Mouse (Mus musculus): Measurements from ENCODE around the gene Rangap1. TPM values are rescaled to one million over a fixed set of nuclear protein-coding genes. Genes with fewer than 3 reads are reported as not detected.

Gene Rangap1
- polyA plus RNA-seq, 2 experiments, result 74.3 to 83.7 TPM

- no peak for DNase-seq (ENCODE audit: low spot score)
- H3K9me3 ChIP-seq (ENCODE audit: control insufficient read depth, low read length), result no peaks in the 10 kb centered on the region
- H3K4me2 ChIP-seq (replicated peaks; ENCODE audit: low read depth, low read length, severe bottlenecking), result no peak overlapping the region
- H3K4me1 ChIP-seq (ENCODE audit: control insufficient read depth, insufficient read depth, low read length), result no peaks in the 10 kb centered on the region
- ATAC-seq (ENCODE audit: low FRiP score, low read depth), result no peak
- H3K9ac ChIP-seq (ENCODE audit: low read depth, low read length, severe bottlenecking), result no peak overlapping the region
- peaks cover 31% of the 10 kb centered on the region for H3K36me3 ChIP-seq (ENCODE audit: control insufficient read depth, insufficient read depth, low read length)
- no peaks in the 10 kb centered on the region for H3K27me3 ChIP-seq (ENCODE audit: control insufficient read depth, insufficient read depth, low read length)
- WGBS, result 88% methylated on average over 5 of the region's 5 CpGs
- TF ChIP-seq POLR2A (IDR thresholded peaks at IDR 0.05; ENCODE audit: borderline replicate concordance, extremely low read depth, insufficient read depth, insufficient read length), result no peak
- H3K4me3 ChIP-seq (replicated peaks; ENCODE audit: low read length), result no peak overlapping the region
- no peak overlapping the region for H3K27ac ChIP-seq (replicated peaks; ENCODE audit: low read depth, low read length)
Observed at GRCm38 (mm10) chr15:81766439-81766838, 21.1 kb upstream of the Rangap1 start.

GRCm38 (mm10) chr15:81765651-81766050 is 20.3 kb upstream of the Rangap1 start:
- Histone ChIP-seq H3K4me1 (ENCODE audit: control insufficient read depth, insufficient read depth, low read length) (no peaks in the 10 kb centered on the region), H3K36me3 (ENCODE audit: control insufficient read depth, insufficient read depth, low read length) (peaks cover 31% of the 10 kb centered on the region), H3K4me2 (replicated peaks; ENCODE audit: low read depth, low read length, severe bottlenecking) (no peak overlapping the region), H3K9ac (ENCODE audit: low read depth, low read length, severe bottlenecking) (no peak overlapping the region), H3K4me3 (replicated peaks; ENCODE audit: low read length) (no peak overlapping the region), H3K9me3 (ENCODE audit: control insufficient read depth, low read length) (no peaks in the 10 kb centered on the region), H3K27me3 (ENCODE audit: control insufficient read depth, insufficient read depth, low read length) (no peaks in the 10 kb centered on the region), H3K27ac (replicated peaks; ENCODE audit: low read depth, low read length) (no peak overlapping the region)
- no peak for TF ChIP-seq POLR2A (IDR thresholded peaks at IDR 0.05; ENCODE audit: borderline replicate concordance, extremely low read depth, insufficient read depth, insufficient read length)
- DNase-seq (ENCODE audit: low spot score), result no peak
- WGBS, result 74% methylated on average over 9 of the region's 9 CpGs
- ATAC-seq (ENCODE audit: low FRiP score, low read depth), result no peak

- no peak for TF ChIP-seq POLR2A (IDR thresholded peaks at IDR 0.05; ENCODE audit: borderline replicate concordance, extremely low read depth, insufficient read depth, insufficient read length)
- 78% methylated on average over 6 of the region's 6 CpGs for WGBS
- H3K4me1 ChIP-seq (ENCODE audit: control insufficient read depth, insufficient read depth, low read length), result no peaks in the 10 kb centered on the region
- H3K27ac ChIP-seq (replicated peaks; ENCODE audit: low read depth, low read length), result no peak overlapping the region
- H3K4me3 ChIP-seq (replicated peaks; ENCODE audit: low read length), result no peak overlapping the region
- DNase-seq (ENCODE audit: low spot score), result no peak
- no peak overlapping the region for H3K9ac ChIP-seq (ENCODE audit: low read depth, low read length, severe bottlenecking)
- peaks cover 23% of the 10 kb centered on the region for H3K36me3 ChIP-seq (ENCODE audit: control insufficient read depth, insufficient read depth, low read length)
- H3K4me2 ChIP-seq (replicated peaks; ENCODE audit: low read depth, low read length, severe bottlenecking), result no peak overlapping the region
- no peak for ATAC-seq (ENCODE audit: low FRiP score, low read depth)
- H3K27me3 ChIP-seq (ENCODE audit: control insufficient read depth, insufficient read depth, low read length), result no peaks in the 10 kb centered on the region
- H3K9me3 ChIP-seq (ENCODE audit: control insufficient read depth, low read length), result no peaks in the 10 kb centered on the region
Observed at GRCm38 (mm10) chr15:81764573-81764972, 19.2 kb upstream of the Rangap1 start.

- H3K27ac ChIP-seq (replicated peaks; ENCODE audit: low read depth, low read length), result no peak overlapping the region
- no peaks in the 10 kb centered on the region for H3K27me3 ChIP-seq (ENCODE audit: control insufficient read depth, insufficient read depth, low read length)
- H3K4me2 ChIP-seq (replicated peaks; ENCODE audit: low read depth, low read length, severe bottlenecking), result no peak overlapping the region
- no peaks in the 10 kb centered on the region for H3K4me1 ChIP-seq (ENCODE audit: control insufficient read depth, insufficient read depth, low read length)
- no peak for DNase-seq (ENCODE audit: low spot score)
- no peak overlapping the region for H3K4me3 ChIP-seq (replicated peaks; ENCODE audit: low read length)
- no peaks in the 10 kb centered on the region for H3K9me3 ChIP-seq (ENCODE audit: control insufficient read depth, low read length)
- ATAC-seq (ENCODE audit: low FRiP score, low read depth), result no peak
- WGBS, result 93% methylated on average over 3 of the region's 3 CpGs
- H3K9ac ChIP-seq (ENCODE audit: low read depth, low read length, severe bottlenecking), result no peak overlapping the region
- peaks cover 3% of the 10 kb centered on the region; the same call in 1 of the 2 replicates for H3K36me3 ChIP-seq (ENCODE audit: control insufficient read depth, insufficient read depth, low read length)
- no peak for TF ChIP-seq POLR2A (IDR thresholded peaks at IDR 0.05; ENCODE audit: borderline replicate concordance, extremely low read depth, insufficient read depth, insufficient read length)
Observed at GRCm38 (mm10) chr15:81761959-81762358, 16.6 kb upstream of the Rangap1 start.

- no peaks in the 10 kb centered on the region for H3K27me3 ChIP-seq (ENCODE audit: control insufficient read depth, insufficient read depth, low read length)
- no peak overlapping the region for H3K27ac ChIP-seq (replicated peaks; ENCODE audit: low read depth, low read length)
- H3K4me3 ChIP-seq (replicated peaks; ENCODE audit: low read length), result no peak overlapping the region
- DNase-seq (ENCODE audit: low spot score), result no peak
- peaks cover 3% of the 10 kb centered on the region; the same call in 1 of the 2 replicates for H3K36me3 ChIP-seq (ENCODE audit: control insufficient read depth, insufficient read depth, low read length)
- no peak for TF ChIP-seq POLR2A (IDR thresholded peaks at IDR 0.05; ENCODE audit: borderline replicate concordance, extremely low read depth, insufficient read depth, insufficient read length)
- no peak for ATAC-seq (ENCODE audit: low FRiP score, low read depth)
- no peaks in the 10 kb centered on the region for H3K9me3 ChIP-seq (ENCODE audit: control insufficient read depth, low read length)
- H3K9ac ChIP-seq (ENCODE audit: low read depth, low read length, severe bottlenecking), result no peak overlapping the region
- no peak overlapping the region for H3K4me2 ChIP-seq (replicated peaks; ENCODE audit: low read depth, low read length, severe bottlenecking)
- 52% methylated on average over 7 of the region's 7 CpGs for WGBS
- no peaks in the 10 kb centered on the region for H3K4me1 ChIP-seq (ENCODE audit: control insufficient read depth, insufficient read depth, low read length)
Observed at GRCm38 (mm10) chr15:81761381-81761780, 16.1 kb upstream of the Rangap1 start.

Data from limb, embryonic 14.5 days (tissue).